Mouse (Mus musculus) G1E (cell line): Measurements from ENCODE around the gene Ablim1.

Source experiments
- CTCF ChIP-seq: IDR thresholded peaks from 2 replicates; pipeline ENCODE4 v1.5.1; 2012; ENCODE audit warnings: low read depth, low read length, inconsistent platforms, mixed read lengths
- GATA1 ChIP-seq: IDR thresholded peaks from 2 replicates; pipeline ENCODE4 v1.6.1; 2012; ENCODE audit warnings: borderline replicate concordance, low read length, inconsistent platforms, mixed read lengths
- TAL1 ChIP-seq: conservative IDR thresholded peaks from 2 replicates; pipeline ENCODE4 v1.6.1; 2012; ENCODE audit warnings: low read depth, low read length, inconsistent platforms, mixed read lengths

DNA sequence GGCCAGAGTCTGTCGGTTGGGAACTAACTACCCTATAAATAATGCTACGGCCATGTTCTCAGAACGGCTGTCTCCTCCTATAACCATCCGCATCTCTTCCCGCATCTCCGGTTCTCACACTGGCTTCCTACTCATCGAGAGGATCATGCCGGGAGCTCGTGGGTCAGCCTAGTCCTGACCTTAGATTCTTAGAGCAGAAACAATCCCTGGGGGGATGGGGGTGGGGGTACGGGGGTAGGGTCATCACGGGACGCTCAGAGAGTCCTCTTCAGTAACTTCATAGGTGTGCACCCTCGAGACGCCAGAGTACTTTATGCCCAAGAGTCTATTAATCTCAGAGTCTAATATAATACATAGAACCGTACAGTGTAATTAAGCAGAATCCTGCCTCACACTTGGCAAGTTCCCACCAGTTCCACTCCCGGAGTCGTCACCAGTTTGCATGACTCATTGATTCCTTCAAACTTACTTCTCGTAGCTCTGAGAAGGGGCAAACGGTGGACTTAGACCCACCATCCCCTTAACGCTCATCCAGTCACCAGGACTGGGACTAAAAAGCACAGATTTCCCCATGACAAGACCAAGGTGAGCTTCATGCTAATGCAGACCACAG is 156.9 kb downstream of the Ablim1 start:
- TF ChIP-seq CTCF (no peak), GATA1 (no peak), TAL1 (no peak)
